Mouse (Mus musculus) left cerebral cortex, adult 11 months (tissue): ENCODE results near the gene Rnf31.

Experiments used
- DNase-seq: peaks from one replicate; pipeline ENCODE4 v3.0.0; 2022; ENCODE audit warnings: low spot score

Gene Rnf31

GRCm38 (mm10) chr14:55604823-55605222, 13.3 kb downstream of the Rnf31 start:
- DNase-seq = no peak

GRCm38 (mm10) chr14:55605743-55606459, 14.4 kb downstream of the Rnf31 start:
- DNase-seq = no peak

DNA sequence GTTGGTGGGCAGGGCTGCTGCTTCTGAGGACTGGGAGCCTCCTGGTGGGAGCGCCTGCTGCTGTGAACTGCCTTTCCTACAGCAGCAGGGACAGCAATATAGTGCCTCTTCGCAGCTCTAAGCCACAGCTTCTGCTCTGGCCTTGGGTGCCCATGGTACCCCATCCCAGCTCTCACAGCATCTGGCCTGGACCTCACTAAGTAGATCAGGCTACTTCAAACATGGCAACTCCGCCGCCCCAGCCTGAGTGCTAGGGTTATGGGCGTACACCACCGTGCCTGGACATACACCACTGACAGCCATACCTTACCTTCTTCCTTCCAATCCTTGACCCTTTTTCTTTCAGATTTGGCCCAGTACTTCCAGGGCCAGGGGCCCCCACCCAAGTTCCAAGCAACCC, 16.8 kb downstream of the Rnf31 start:
- DNase-seq = no peak

GRCm38 (mm10) chr14:55613346-55613745, 21.8 kb downstream of the Rnf31 start:
- DNase-seq = no peak

GRCm38 (mm10) chr14:55614565-55615178, 23.2 kb downstream of the Rnf31 start:
- DNase-seq = no peak

DNA sequence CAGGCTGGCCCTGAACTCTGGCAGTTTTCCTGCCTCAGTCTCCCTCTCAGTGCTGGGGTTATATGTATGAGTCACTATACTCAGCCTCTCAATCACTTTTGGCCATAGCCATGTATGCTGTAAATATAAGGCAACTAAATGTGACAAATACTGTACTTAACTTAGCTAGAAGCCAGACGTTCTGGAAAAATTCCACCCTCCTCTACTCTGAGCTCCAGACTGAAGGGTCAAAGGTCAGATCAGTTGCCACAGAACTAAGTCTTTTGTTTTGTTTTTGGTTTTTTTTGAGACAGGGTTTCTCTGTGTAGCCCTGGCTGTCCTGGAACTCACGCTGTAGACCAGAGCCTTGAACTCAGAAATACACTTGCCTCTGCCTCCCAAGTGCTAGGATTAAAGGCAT, 24.4 kb downstream of the Rnf31 start:
- no peak for DNase-seq

DNA sequence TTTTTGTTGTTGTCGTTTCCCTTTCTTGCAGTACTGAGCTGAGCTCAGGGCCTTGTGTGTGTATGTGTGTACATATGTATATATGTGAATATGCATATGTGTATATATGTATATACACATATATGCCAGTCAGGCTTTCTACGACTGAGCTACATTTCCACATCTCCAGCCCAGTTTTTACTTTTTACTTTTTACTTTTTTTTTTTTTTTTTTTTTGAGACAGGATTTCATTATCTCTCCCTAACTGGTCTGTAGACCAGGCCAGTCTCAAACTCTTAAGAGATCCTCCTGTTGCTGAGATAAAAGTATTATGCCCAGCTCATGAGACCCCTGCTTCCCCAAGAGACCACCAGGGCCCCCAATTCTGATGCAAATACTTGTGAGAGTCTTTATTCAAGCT, 25.3 kb downstream of the Rnf31 start:
- no peak for DNase-seq

DNA sequence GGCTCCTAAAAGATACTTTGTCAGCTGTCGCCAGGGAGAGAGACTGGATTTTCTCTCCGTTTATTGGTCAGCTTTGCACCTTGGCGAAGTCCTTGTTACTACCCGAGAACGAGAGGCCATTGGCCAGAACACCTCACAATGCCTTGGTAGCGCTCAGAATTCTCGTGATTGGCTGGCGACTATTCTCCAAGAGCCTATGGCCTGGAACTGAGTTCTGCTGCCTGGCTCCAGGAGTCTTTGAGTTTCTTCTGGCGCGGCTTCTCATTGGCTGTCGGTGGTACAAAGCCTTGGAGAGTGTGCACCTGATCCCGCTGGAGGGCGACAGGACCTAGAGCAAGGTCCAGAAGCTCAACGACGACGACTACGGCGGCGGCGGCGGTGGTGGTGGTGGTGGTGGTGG, 26.3 kb downstream of the Rnf31 start, which contains the start of gene Rec8:
Gene Rec8 (plus strand): TSS at position 216 of the 400 bp plus-strand sequence.
- no peak for DNase-seq

GRCm38 (mm10) chr14:55618486-55619195, 27.1 kb downstream of the Rnf31 start:
- DNase-seq = no peak

GRCm38 (mm10) chr14:55628077-55628827, 36.7 kb downstream of the Rnf31 start:
- DNase-seq = no peak

DNA sequence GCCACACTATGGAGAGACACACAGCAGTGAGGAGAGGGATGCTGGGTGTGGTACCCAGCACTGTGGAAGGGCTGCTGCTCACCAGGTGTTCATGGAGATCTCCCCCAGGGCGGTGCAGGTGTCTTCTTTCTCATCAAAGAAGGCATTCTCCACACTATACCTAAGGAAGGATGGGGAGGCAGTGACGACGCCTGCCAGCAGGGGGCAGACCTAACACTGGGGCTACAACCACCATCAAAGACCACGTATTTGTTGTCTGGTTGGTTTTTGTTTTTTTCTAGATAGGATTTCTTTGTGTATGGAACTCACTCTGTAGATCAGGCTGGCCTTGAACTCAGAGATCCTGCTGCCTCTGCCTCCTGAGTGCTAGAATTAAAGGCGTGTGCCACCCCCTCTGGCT, 37.8 kb downstream of the Rnf31 start:
- no peak for DNase-seq

- DNase-seq = no peak
Observed at GRCm38 (mm10) chr14:55634874-55635522, 43.5 kb downstream of the Rnf31 start.

DNA sequence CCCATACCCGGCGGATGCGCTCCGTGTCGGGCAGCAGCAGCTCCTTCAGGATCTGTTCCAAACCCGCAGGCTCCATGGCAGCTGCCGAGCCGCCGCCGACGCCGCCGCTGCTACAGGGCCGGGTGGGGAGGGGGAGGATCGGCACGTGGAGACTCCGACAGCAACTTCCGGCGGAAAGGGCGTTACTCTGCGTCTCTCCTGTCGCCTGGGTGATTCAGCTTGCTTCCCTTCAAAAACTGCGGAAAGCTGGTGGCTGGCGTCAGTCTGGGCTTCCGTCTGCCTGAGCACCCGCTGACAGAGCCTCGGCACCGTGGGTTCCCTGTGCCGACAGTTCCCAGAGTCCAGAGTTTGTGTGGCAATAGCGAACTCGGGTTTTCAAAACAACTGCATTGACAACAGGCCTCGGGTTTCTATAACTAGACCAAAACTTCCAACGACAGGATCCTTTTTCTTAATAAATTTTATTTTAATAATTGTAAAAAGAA, 44.1 kb downstream of the Rnf31 start, which contains the start of gene Ipo4:
Gene Ipo4 (minus strand): TSS at position 435 of the 485 bp plus-strand sequence.
- DNase-seq = peak; percentile 82

- no peak for DNase-seq
Observed at GRCm38 (mm10) chr14:55637795-55638194, 46.3 kb downstream of the Rnf31 start, which contains the start of gene Gm49378. Gm49378 (minus strand) TSS chr14:55637895.

DNA sequence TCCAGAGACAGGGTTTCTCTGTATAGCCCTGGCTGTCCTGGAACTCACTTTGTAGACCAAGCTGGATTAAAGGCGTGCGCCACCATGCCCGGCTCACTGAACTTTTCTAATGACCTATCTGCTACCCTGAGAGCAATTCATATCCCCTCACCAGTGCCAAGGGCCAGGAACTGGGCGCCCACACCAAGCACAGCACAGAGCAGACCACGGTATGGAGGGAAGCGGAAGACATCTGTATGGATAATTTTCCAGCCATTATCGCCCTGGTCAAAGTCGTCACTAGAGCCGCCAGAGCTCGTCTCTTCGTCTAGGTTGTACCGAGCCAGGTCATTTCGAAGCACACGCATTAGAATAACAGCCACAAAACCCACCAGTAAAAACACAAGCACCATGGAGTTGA, 49.3 kb downstream of the Rnf31 start:
- DNase-seq = no peak

DNA sequence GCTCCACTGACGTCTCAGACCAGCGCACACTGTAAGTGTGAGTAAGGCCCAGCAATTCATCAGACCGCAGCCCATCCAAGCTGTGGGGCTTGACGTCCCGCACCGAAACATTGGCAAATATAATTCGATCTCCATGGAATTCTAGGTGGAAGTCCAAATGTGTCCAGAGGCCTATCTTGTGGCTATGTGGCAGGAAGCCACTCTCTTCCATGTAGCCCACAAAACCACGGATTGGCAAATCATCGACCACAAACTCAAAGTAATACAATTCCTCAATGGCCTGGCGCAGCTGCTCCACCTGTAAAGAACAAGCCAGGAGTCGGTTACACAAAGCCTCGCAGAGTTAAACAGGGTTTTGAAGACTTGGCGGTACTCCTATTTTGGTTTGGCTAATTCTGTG, 49.8 kb downstream of the Rnf31 start:
- no peak for DNase-seq

DNA sequence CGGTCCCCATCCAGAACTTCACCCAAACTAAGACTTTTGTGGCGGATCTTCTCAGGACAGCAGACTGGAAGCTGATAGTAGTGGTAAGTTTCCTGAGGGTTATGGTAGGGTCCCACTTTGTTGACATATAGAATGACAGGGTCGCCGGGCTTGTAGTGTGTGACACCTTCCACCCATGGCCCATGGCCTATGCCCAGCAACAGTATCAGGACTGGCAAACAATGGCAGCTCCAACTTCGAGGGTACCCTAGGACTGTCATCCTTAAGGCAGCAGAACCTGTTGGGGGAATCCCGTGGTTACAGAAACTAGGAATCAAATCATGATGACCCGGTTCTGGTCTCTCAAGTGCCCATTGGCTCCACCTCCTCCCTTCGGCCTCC, 51.2 kb downstream of the Rnf31 start:
- no peak for DNase-seq

- DNase-seq = peak; percentile 69
Observed at GRCm38 (mm10) chr14:55643060-55643907, 51.8 kb downstream of the Rnf31 start, which contains the start of gene Tm9sf1. Tm9sf1 (minus strand) TSS chr14:55643806.

DNA sequence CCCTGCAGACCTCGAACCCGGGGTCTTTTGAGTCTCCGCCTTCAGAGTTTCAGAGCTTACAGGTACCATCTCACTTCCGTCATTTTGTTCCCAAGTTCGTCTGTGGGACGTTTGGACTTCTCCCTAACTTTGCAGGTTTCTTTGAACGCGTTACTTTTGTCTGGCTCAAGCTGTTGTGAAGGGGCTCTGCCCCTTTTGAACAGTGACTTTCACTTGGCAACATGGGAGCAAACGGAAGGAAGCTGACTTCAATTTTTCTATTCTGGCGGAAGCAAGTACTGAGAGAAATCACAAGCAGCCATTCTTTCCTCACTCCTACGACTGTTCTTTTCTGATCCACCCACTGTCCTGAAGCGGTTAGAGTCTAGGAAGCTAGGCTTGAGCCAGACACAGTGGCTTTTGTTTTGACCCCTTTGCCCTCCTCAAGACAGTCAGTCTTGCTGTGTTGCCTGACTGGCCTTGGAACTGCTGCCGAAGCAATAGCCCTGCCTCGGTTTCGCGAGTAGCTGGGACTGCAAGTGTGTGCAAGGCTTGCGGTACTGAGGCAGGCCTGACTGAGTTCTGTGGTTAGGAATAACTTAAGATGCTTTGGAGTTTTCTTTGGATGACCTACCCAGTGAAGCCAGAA, 52.9 kb downstream of the Rnf31 start:
- DNase-seq = no peak

- DNase-seq = no peak
Observed at GRCm38 (mm10) chr14:55649884-55650283, 58.4 kb downstream of the Rnf31 start, which contains the start of gene Tssk4. Tssk4 (plus strand) TSS chr14:55650184.
